Mouse (Mus musculus): Measurements from ENCODE around the gene Sez6l2. TPM values are rescaled to one million over a fixed set of nuclear protein-coding genes. Genes with fewer than 3 reads are reported as not detected.

The Sez6l2 gene
- polyA plus RNA-seq, 1 experiment from 2014 or later, result 0.46 TPM

GRCm38 (mm10) chr7:127018416-127019305 is 68.3 kb downstream of the Sez6l2 start:
- Histone ChIP-seq H3K9me3 (no peaks in the 10 kb centered on the region), H3K4me1 (peaks cover 85% of the 10 kb centered on the region), H3K9ac (peak overlapping the region; percentile 20; the same call in 1 of the 2 replicates), H3K36me3 (peaks cover 34% of the 10 kb centered on the region), H3K4me3 (peak overlapping the region; percentile 70), H3K4me2 (peak overlapping the region; percentile 85), H3K27ac (peak overlapping the region; percentile 97; the same call in 1 of the 2 replicates), H3K27me3 (no peaks in the 10 kb centered on the region)
- no peak for ATAC-seq (ENCODE audit: insufficient number of reproducible peaks, low FRiP score, low TSS enrichment, low read depth)
- 84% methylated on average over 15 of the region's 15 CpGs for WGBS

GRCm38 (mm10) chr7:127019306-127019960 is 69.1 kb downstream of the Sez6l2 start:
- H3K9ac ChIP-seq, result peak overlapping the region; percentile 64
- peak overlapping the region; percentile 63 for H3K4me3 ChIP-seq
- H3K4me2 ChIP-seq, result peak overlapping the region; percentile 85
- no peaks in the 10 kb centered on the region for H3K9me3 ChIP-seq
- peaks cover 36% of the 10 kb centered on the region for H3K36me3 ChIP-seq
- H3K27ac ChIP-seq, result peak overlapping the region; percentile 89
- no peaks in the 10 kb centered on the region for H3K27me3 ChIP-seq
- no peak for ATAC-seq (ENCODE audit: insufficient number of reproducible peaks, low FRiP score, low TSS enrichment, low read depth)
- 65% methylated on average over 14 of the region's 14 CpGs for WGBS
- peaks cover 88% of the 10 kb centered on the region for H3K4me1 ChIP-seq

- H3K9me3 ChIP-seq, result no peaks in the 10 kb centered on the region
- H3K27ac ChIP-seq, result peak overlapping the region; percentile 89
- no peak for ATAC-seq (ENCODE audit: insufficient number of reproducible peaks, low FRiP score, low TSS enrichment, low read depth)
- H3K4me2 ChIP-seq, result peak overlapping the region; percentile 85
- peak overlapping the region; percentile 64 for H3K9ac ChIP-seq
- 54% methylated on average over 3 of the region's 3 CpGs for WGBS
- peak overlapping the region; percentile 63 for H3K4me3 ChIP-seq
- H3K36me3 ChIP-seq, result peaks cover 35% of the 10 kb centered on the region
- H3K27me3 ChIP-seq, result no peaks in the 10 kb centered on the region
- peaks cover 89% of the 10 kb centered on the region for H3K4me1 ChIP-seq
Observed at GRCm38 (mm10) chr7:127020031-127020430, 69.7 kb downstream of the Sez6l2 start.

Other genes with a start within 250 kb of the Sez6l2 start
- 44.5 and 46.5 TPM in 2 replicates for gene Coro1a, start 242.8 kb upstream of the Sez6l2 start, polyA plus RNA-seq (2015; fragmentation: Nextera tagmentation; extraction: Ambion mirVana)
- 65.2 and 68.3 TPM in 2 replicates for gene Mapk3, start 191.0 kb upstream of the Sez6l2 start, polyA plus RNA-seq (2015; fragmentation: Nextera tagmentation; extraction: Ambion mirVana)
- gene Gdpd3, start 184.2 kb upstream of the Sez6l2 start, polyA plus RNA-seq (2015; fragmentation: Nextera tagmentation; extraction: Ambion mirVana), result 16.8 and 17.7 TPM in 2 replicates
- 117 and 122 TPM in 2 replicates for gene Ypel3, start 173.6 kb upstream of the Sez6l2 start, polyA plus RNA-seq (2015; fragmentation: Nextera tagmentation; extraction: Ambion mirVana)
- gene Tbx6, start 169.1 kb upstream of the Sez6l2 start, polyA plus RNA-seq (2015; fragmentation: Nextera tagmentation; extraction: Ambion mirVana), result 0.37 and 0.46 TPM in 2 replicates
- gene Ppp4c, start 158.1 kb upstream of the Sez6l2 start, polyA plus RNA-seq (2015; fragmentation: Nextera tagmentation; extraction: Ambion mirVana), result 212 and 227 TPM in 2 replicates
- gene Fam57b, start 152.9 kb upstream of the Sez6l2 start, polyA plus RNA-seq (2015; fragmentation: Nextera tagmentation; extraction: Ambion mirVana), result 0.22 and 0.56 TPM in 2 replicates
- gene 4930451I11Rik, start 118.9 kb upstream of the Sez6l2 start, polyA plus RNA-seq (2015; fragmentation: Nextera tagmentation; extraction: Ambion mirVana), result not detected in 2 replicates
- gene Doc2a, start 103.1 kb upstream of the Sez6l2 start, polyA plus RNA-seq (2015; fragmentation: Nextera tagmentation; extraction: Ambion mirVana), result 0.57 and 0.82 TPM in 2 replicates
- 26.7 and 30.1 TPM in 2 replicates for gene Hirip3, start 88.6 kb upstream of the Sez6l2 start, polyA plus RNA-seq (2015; fragmentation: Nextera tagmentation; extraction: Ambion mirVana)
- 80.7 and 82.1 TPM in 2 replicates for gene Ino80e, start 88.2 kb upstream of the Sez6l2 start, polyA plus RNA-seq (2015; fragmentation: Nextera tagmentation; extraction: Ambion mirVana)
- 40.9 and 46.3 TPM in 2 replicates for gene Taok2, start 65.9 kb upstream of the Sez6l2 start, polyA plus RNA-seq (2015; fragmentation: Nextera tagmentation; extraction: Ambion mirVana)
- 31.3 and 35.1 TPM in 2 replicates for gene Tmem219, start 27.6 kb upstream of the Sez6l2 start, polyA plus RNA-seq (2015; fragmentation: Nextera tagmentation; extraction: Ambion mirVana)
- gene Kctd13, start 21.7 kb upstream of the Sez6l2 start, polyA plus RNA-seq (2015; fragmentation: Nextera tagmentation; extraction: Ambion mirVana), result 13.5 and 15.3 TPM in 2 replicates
- gene Asphd1, start 981 bp upstream of the Sez6l2 start, polyA plus RNA-seq (2015; fragmentation: Nextera tagmentation; extraction: Ambion mirVana), result 0.10 TPM in 1 of 2 replicates, not detected in the other
- 105 and 119 TPM in 2 replicates for gene Cdipt, start 25.4 kb downstream of the Sez6l2 start, polyA plus RNA-seq (2015; fragmentation: Nextera tagmentation; extraction: Ambion mirVana)
- gene Cdiptos, start 25.5 kb downstream of the Sez6l2 start, polyA plus RNA-seq (2015; fragmentation: Nextera tagmentation; extraction: Ambion mirVana), result 1.5 and 1.6 TPM in 2 replicates
- 13.1 and 17.0 TPM in 2 replicates for gene Mvp, start 64.1 kb downstream of the Sez6l2 start, polyA plus RNA-seq (2015; fragmentation: Nextera tagmentation; extraction: Ambion mirVana)
- gene Pagr1b, start 65.9 kb downstream of the Sez6l2 start, polyA plus RNA-seq (2015; fragmentation: Nextera tagmentation; extraction: Ambion mirVana), result 0.63 and 1.8 TPM in 2 replicates
- gene Pagr1a, start 66.8 kb downstream of the Sez6l2 start, polyA plus RNA-seq (2015; fragmentation: Nextera tagmentation; extraction: Ambion mirVana), result 46.7 and 85.6 TPM in 2 replicates
- 28.9 and 58.2 TPM in 2 replicates for gene Gm42742, start 70.5 kb downstream of the Sez6l2 start, polyA plus RNA-seq (2015; fragmentation: Nextera tagmentation; extraction: Ambion mirVana)
- 16.5 and 17.5 TPM in 2 replicates for gene Prrt2, start 70.6 kb downstream of the Sez6l2 start, polyA plus RNA-seq (2015; fragmentation: Nextera tagmentation; extraction: Ambion mirVana)
- 49.8 and 54.8 TPM in 2 replicates for gene Maz, start 76.5 kb downstream of the Sez6l2 start, polyA plus RNA-seq (2015; fragmentation: Nextera tagmentation; extraction: Ambion mirVana)
- gene Kif22, start 91.9 kb downstream of the Sez6l2 start, polyA plus RNA-seq (2015; fragmentation: Nextera tagmentation; extraction: Ambion mirVana), result 90.7 and 96.9 TPM in 2 replicates
- gene Zg16, start 136.8 kb downstream of the Sez6l2 start, polyA plus RNA-seq (2015; fragmentation: Nextera tagmentation; extraction: Ambion mirVana), result not detected in 2 replicates
- gene AI467606, start 140.8 kb downstream of the Sez6l2 start, polyA plus RNA-seq (2015; fragmentation: Nextera tagmentation; extraction: Ambion mirVana), result 5.3 and 6.1 TPM in 2 replicates
- 4.1 and 6.3 TPM in 2 replicates for gene Qprt, start 171.7 kb downstream of the Sez6l2 start, polyA plus RNA-seq (2015; fragmentation: Nextera tagmentation; extraction: Ambion mirVana)
- 0.81 and 0.84 TPM in 2 replicates for gene Spn, start 187.3 kb downstream of the Sez6l2 start, polyA plus RNA-seq (2015; fragmentation: Nextera tagmentation; extraction: Ambion mirVana)
- 53.6 and 55.1 TPM in 2 replicates for gene Cd2bp2, start 245.5 kb downstream of the Sez6l2 start, polyA plus RNA-seq (2015; fragmentation: Nextera tagmentation; extraction: Ambion mirVana)